Mouse (Mus musculus): ENCODE measurements around the gene Sp100. TPM values are rescaled to one million over a fixed set of nuclear protein-coding genes. Genes with fewer than 3 reads are reported as not detected.
"Not testable (repeated sequence)": the region's sequence is repeated elsewhere in the genome, so short reads cannot be mapped to it uniquely, and the experiment has no call there.

Gene Sp100
- 0.19 TPM for polyA plus RNA-seq (2021)

DNA sequence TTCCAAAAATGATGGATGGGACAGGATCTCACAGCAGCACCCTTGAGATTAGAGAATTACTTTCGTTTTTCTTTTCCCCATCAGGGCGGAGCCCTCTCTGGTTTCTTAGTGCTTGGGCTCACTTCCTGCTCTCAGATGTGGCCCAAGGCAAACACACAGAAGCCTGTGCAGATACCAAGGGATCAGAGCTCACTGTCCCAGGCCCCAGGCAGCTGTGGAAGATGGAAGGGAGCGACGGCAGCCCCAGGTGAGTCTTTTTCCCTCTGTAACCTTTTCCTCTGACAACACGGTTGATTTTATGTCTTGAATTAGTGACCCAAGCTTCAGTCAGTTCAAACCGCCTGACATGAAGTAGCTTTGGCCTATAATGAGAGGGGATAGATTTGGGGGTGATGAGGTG, at the start of gene Sp100:
Gene Sp100 (plus strand): TSS at position 108 of the 400 bp plus-strand sequence.
- H3K27me3 ChIP-seq; in situ Hi-C loops (cut with MboI; ENCODE audit: low pct_unique_long_range_greater_than_20kb); ATAC-seq; POLR2A ChIA-PET; DNase-seq (ENCODE audit: low read depth, low spot score); CTCF ChIA-PET: not testable (repeated sequence)

DNA sequence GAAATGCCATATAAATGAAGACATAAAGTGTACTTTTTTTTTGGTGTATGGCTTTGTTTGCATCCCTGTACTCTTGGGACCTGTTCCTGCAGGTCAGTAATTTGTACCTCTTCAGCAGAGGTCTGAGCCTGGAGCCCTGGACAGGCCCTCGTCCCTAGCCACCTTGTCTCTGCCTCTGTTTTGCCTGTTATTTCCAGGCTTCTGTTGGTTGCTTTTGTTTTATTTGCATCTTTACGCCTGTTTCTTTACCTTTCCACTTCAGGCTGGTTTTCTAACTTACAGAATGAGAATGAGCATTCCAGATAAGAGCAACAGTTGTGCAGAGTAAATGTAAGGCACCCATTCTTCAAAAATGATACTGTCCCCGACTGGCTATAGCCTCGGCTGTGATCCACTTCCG, 49.7 kb upstream of the Sp100 start, which contains the start of gene Sp140:
Gene Sp140 (plus strand): TSS at position 301 of the 400 bp plus-strand sequence.
- ATAC-seq; CTCF ChIA-PET; POLR2A ChIA-PET; DNase-seq (ENCODE audit: low read depth, low spot score); H3K27me3 ChIP-seq; in situ Hi-C loops (cut with MboI; ENCODE audit: low pct_unique_long_range_greater_than_20kb): not testable (repeated sequence)

DNA sequence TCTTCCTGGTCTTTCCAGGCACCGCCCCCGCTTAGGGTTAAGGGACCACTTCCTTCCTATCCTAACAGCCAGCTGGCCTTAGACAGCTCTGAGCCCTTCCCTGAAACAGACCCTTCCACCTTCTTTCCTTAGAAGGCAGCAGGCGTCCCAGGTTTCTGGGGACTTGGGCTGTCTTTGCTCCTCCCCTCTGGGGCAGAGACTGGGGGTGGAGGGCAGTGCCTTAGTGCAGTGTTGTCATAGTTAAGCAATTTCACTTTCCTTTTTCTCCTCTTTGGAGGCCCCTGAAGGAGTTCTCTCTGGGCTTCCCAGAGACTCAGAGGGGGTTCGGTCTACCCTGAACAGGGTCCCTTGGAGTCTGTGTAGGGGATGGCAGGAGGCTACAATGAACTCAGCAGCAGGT, 49.0 kb upstream of the Sp100 start:
- CTCF ChIA-PET; ATAC-seq; H3K27me3 ChIP-seq; DNase-seq (ENCODE audit: low read depth, low spot score); in situ Hi-C loops (cut with MboI; ENCODE audit: low pct_unique_long_range_greater_than_20kb); POLR2A ChIA-PET: not testable (repeated sequence)

DNA sequence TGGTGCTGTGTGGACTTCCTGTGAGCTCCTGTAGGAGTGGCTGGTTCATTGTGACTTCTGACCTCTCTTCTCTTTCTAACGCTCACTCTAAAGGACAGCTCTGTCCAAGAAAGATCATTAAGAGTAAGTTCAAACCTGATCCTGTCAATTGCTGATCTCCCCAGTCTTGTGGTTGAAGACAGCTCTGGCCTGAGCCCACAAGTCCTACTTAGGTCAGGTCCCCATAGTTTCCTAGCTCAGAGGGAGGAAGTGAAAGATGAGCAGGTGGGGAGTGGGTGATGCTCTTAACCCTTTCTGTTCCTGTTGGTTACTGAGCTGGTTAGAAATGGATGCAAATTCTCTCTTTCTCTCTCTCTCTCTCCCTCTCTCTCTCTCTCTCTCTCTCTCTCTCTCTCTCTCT, 45.4 kb upstream of the Sp100 start:
- DNase-seq (ENCODE audit: low read depth, low spot score); ATAC-seq; in situ Hi-C loops (cut with MboI; ENCODE audit: low pct_unique_long_range_greater_than_20kb); CTCF ChIA-PET; POLR2A ChIA-PET; H3K27me3 ChIP-seq: not testable (repeated sequence)

- in situ Hi-C loops (cut with MboI; ENCODE audit: low pct_unique_long_range_greater_than_20kb); POLR2A ChIA-PET; ATAC-seq; CTCF ChIA-PET; H3K27me3 ChIP-seq; DNase-seq (ENCODE audit: low read depth, low spot score): not testable (repeated sequence)
These were observed 41.4 kb upstream of the Sp100 start for GRCm38 (mm10) chr1:85608361-85608760.

GRCm38 (mm10) chr1:85610581-85610980, 39.2 kb upstream of the Sp100 start:
- in situ Hi-C loops (cut with MboI; ENCODE audit: low pct_unique_long_range_greater_than_20kb); ATAC-seq; CTCF ChIA-PET: not testable (repeated sequence)

DNA sequence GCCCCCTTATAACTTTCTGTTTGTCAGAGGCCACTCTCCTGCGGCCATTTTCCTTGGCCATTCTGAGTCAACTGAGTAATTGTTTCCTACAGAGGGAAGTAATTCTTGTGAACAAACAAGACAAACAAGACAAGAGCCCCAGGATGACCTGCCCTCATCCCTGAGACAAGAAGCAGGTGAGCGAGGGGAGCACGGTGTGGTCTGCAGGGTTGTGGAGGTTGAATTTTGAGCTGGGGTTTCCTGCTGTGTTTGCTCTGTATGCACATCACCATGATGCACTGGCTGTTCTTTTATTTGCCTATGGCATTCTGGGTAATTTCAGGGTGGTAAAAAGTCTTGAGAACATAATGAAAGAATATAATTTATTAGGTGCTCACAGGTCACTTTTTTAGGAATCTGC, 34.7 kb upstream of the Sp100 start:
- CTCF ChIA-PET; POLR2A ChIA-PET; H3K27me3 ChIP-seq; ATAC-seq; DNase-seq (ENCODE audit: low read depth, low spot score); in situ Hi-C loops (cut with MboI; ENCODE audit: low pct_unique_long_range_greater_than_20kb): not testable (repeated sequence)

More at GRCm38 (mm10) chr1:85610581-85610980, 39.2 kb upstream of the Sp100 start:
- DNase-seq (ENCODE audit: low read depth, low spot score); POLR2A ChIA-PET; H3K27me3 ChIP-seq: not testable (repeated sequence)

DNA sequence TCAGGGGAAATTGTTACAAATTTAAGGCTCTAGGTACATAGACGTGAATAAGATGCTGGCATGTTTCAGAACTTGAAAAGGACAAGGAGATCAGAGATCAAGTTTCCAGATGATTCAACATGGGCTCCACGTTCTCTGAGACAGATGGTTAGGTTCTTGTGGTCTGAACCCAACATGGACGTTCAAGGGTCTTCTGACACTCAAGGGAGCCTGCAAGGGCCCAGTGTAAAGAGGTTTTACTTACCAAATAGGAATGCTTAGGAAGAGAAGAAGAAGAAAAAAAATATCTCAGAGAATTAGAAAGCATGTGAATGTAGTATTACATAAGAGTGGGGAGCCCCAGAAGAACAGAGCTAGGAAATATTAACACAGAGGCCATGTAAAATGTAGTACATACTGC, 34.0 kb upstream of the Sp100 start:
- in situ Hi-C loops (cut with MboI; ENCODE audit: low pct_unique_long_range_greater_than_20kb); POLR2A ChIA-PET; CTCF ChIA-PET; ATAC-seq; DNase-seq (ENCODE audit: low read depth, low spot score); H3K27me3 ChIP-seq: not testable (repeated sequence)

DNA sequence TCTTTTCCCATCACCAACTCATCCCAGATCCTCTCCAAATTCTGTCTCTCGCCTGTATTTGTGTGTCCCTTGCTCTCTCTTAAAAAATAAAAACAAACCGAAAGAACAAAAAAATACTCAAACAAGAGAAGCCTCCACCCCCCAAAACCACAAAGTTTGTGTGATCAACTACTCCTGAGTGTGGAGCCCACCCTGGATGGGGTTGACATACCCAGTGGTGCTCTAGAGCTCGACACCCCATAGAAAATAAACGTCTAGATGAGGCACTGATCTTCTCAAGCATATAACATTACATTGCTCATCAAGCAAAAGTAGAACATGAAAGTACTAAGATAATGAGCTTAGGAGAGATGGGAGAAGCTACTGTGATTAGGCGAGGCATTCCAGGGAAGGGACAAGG, 32.6 kb upstream of the Sp100 start:
- POLR2A ChIA-PET; in situ Hi-C loops (cut with MboI; ENCODE audit: low pct_unique_long_range_greater_than_20kb); DNase-seq (ENCODE audit: low read depth, low spot score); H3K27me3 ChIP-seq; CTCF ChIA-PET; ATAC-seq: not testable (repeated sequence)

DNA sequence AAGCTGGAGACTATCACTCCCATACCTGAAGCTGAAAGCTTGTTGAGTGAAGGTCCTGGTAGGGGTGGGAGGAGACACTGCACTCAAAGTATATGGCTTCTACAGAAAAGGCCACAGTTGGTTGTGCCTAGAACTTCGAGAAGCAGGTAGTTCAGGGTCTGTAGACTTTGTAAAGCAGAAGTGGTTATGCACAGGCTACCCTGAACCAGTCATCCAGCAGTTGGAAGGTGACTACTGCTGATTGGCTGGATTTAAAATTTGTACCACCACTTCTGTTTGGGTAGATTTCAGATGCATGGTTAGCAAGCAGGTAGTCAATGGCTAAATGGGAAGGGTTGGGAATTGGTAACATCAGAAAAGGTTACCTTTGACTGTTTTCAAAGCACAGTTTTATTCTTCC, 31.1 kb upstream of the Sp100 start:
- in situ Hi-C loops (cut with MboI; ENCODE audit: low pct_unique_long_range_greater_than_20kb); CTCF ChIA-PET; POLR2A ChIA-PET; ATAC-seq; H3K27me3 ChIP-seq; DNase-seq (ENCODE audit: low read depth, low spot score): not testable (repeated sequence)

GRCm38 (mm10) chr1:85636936-85637335, 12.9 kb upstream of the Sp100 start:
- H3K27me3 ChIP-seq; CTCF ChIA-PET; POLR2A ChIA-PET; DNase-seq (ENCODE audit: low read depth, low spot score); ATAC-seq; in situ Hi-C loops (cut with MboI; ENCODE audit: low pct_unique_long_range_greater_than_20kb): not testable (repeated sequence)

GRCm38 (mm10) chr1:85638144-85638543, 11.6 kb upstream of the Sp100 start:
- CTCF ChIA-PET; in situ Hi-C loops (cut with MboI; ENCODE audit: low pct_unique_long_range_greater_than_20kb); ATAC-seq; H3K27me3 ChIP-seq; DNase-seq (ENCODE audit: low read depth, low spot score); POLR2A ChIA-PET: not testable (repeated sequence)

DNA sequence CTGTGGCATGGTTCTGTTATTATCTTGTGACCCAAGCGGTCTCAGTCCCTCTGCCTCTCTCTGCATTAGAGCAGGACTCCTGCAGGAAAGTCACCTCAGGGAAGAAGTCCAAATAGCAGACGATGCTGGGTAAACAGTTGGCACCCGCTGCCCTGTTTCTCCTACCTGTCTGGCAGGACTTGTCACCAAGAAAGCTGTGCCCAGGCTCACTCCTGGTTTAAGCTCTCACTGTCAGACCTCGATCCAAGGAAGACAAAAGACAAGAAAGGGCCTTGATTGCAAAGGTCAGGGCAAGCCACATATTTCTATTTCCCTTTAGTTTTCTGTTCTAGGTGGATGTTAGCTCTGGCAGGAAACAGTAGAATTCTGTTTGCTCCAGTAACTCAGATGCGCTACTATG, 736 bp downstream of the Sp100 start:
- DNase-seq (ENCODE audit: low read depth, low spot score); CTCF ChIA-PET; POLR2A ChIA-PET; H3K27me3 ChIP-seq; in situ Hi-C loops (cut with MboI; ENCODE audit: low pct_unique_long_range_greater_than_20kb); ATAC-seq: not testable (repeated sequence)

DNA sequence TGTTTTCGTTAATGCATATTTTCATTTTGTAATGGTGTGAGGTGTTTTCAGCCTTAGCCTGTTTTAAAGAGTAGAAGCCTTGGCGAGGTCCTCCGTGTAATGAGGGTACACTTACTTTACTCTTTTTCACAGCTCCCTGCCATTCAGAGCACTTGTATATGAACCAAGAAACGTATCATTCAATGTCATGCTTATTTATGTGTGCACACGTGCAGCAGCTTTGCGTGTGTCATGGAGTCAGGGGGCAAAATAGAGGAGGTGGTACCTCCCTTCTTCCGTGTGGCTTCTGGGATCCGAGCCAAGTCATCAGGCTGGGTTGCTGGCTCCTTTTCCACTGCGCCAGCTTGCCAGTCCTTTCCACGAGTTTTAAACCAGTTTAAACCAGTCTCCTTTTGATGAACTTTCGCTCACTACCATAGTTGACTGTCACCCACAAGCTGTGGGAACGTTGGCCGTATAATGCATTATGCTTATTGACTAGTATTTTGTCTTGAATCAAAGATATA, 2.0 kb downstream of the Sp100 start:
- DNase-seq (ENCODE audit: low read depth, low spot score); in situ Hi-C loops (cut with MboI; ENCODE audit: low pct_unique_long_range_greater_than_20kb); POLR2A ChIA-PET; ATAC-seq; H3K27me3 ChIP-seq; CTCF ChIA-PET: not testable (repeated sequence)

DNA sequence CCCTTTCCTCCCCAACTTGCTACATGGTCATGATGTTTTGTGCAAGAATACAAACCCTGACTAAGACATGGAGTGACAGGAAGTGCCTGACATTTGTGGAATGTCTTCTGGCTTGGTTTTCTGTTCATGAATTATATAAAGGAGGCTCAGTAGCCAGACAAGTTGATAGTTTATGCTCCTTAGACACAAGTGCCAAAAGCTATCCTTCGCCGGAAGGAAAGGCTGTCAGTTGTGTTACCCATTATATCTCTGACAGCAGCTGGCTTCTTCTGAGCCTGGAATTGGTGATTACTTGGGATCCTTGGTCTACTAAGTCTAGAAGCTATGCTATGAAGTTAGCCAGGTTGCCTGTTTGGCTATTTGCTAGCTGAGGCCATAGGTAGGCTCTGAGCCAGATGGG, 7.4 kb downstream of the Sp100 start:
- H3K27me3 ChIP-seq; in situ Hi-C loops (cut with MboI; ENCODE audit: low pct_unique_long_range_greater_than_20kb); ATAC-seq; CTCF ChIA-PET; DNase-seq (ENCODE audit: low read depth, low spot score); POLR2A ChIA-PET: not testable (repeated sequence)

Measured in Patski (cell line).